In genomic region chr11:79306996-79307395, GRCm38 (mm10) we compare ENCODE assay signal across 9 mouse cellular contexts. TPM values are rescaled to one million over a fixed set of nuclear protein-coding genes. Genes with fewer than 3 reads are reported as not detected.
DNase-seq lines count a peak whose midpoint lies in the region; ATAC-seq and TF ChIP-seq lines count a peak whose summit lies in the region.
"Had no signal": no experiment of that assay in that cellular context is flagged by ENCODE, and none has a peak within 500 bp of the region (broad histone marks: within the 10 kb centered on the region; RNA-seq: fewer than 3 reads in every experiment).

No protein-coding gene starts in this region.

- H3K9me3 ChIP-seq in midbrain, embryonic 10.5 days (replicated peaks) = no peaks in the 10 kb centered on the region
- no peaks in the 10 kb centered on the region for H3K9me3 ChIP-seq in midbrain, postnatal 0 days (ENCODE audit: low read length)

- peak; percentile 68 for DNase-seq in midbrain, embryonic 10.5 days (ENCODE audit: low spot score)
- no peak for DNase-seq in midbrain, postnatal 0 days (ENCODE audit: low spot score)
- DNase-seq in brain, adult 2 months (ENCODE audit: low read depth, low spot score) = peak; percentile 33
- peak; percentile 51 for DNase-seq in heart, adult 8-10 months (ENCODE audit: low spot score)
- DNase-seq in kidney, postnatal 4 days = peak; percentile 40 to 62
- no peak for DNase-seq in urinary bladder, adult 18-20 months (ENCODE audit: low spot score in 2 of 2)
- no peak for DNase-seq in urinary bladder, adult 2 months (ENCODE audit: low spot score)

- H3K27ac ChIP-seq in midbrain, embryonic 10.5 days (replicated peaks) = peak overlapping the region; percentile 83
- no peak overlapping the region for H3K27ac ChIP-seq in midbrain, postnatal 0 days (ENCODE audit: low read depth, low read length)

- H3K4me2 ChIP-seq in midbrain, postnatal 0 days (ENCODE audit: low read depth, low read length, poor library complexity, severe bottlenecking) = no peak overlapping the region

- H3K4me3 ChIP-seq in midbrain, embryonic 10.5 days = no peak overlapping the region
- H3K4me3 ChIP-seq in midbrain, postnatal 0 days (ENCODE audit: low read depth, low read length) = no peak overlapping the region

- no peaks in the 10 kb centered on the region for H3K36me3 ChIP-seq in midbrain, embryonic 10.5 days
- no peaks in the 10 kb centered on the region for H3K36me3 ChIP-seq in midbrain, postnatal 0 days (ENCODE audit: insufficient read depth, low read length)

- no peaks in the 10 kb centered on the region for H3K27me3 ChIP-seq in midbrain, embryonic 10.5 days (ENCODE audit: low read depth, poor library complexity, severe bottlenecking)
- H3K27me3 ChIP-seq in midbrain, postnatal 0 days (ENCODE audit: insufficient read depth, low read length) = no peaks in the 10 kb centered on the region

- 16% methylated on average over 10 of the region's 10 CpGs for WGBS in midbrain, embryonic 10.5 days
- WGBS in midbrain, postnatal 0 days = 10% methylated on average over 10 of the region's 10 CpGs

- no peak for ATAC-seq in midbrain, postnatal 0 days (ENCODE audit: low FRiP score)
- peak; percentile 67 for ATAC-seq in megakaryocyte progenitor cell, adult 5-6 weeks (replicated peaks; ENCODE audit: poor library complexity)

- no peak for TF ChIP-seq CTCF in midbrain, postnatal 0 days (IDR thresholded peaks at IDR 0.05)

- no peak overlapping the region for H3K9ac ChIP-seq in midbrain, postnatal 0 days (replicated peaks; ENCODE audit: low read length, poor library complexity, severe bottlenecking)

- peaks cover 30% of the 10 kb centered on the region for H3K4me1 ChIP-seq in midbrain, embryonic 10.5 days
- no peaks in the 10 kb centered on the region for H3K4me1 ChIP-seq in midbrain, postnatal 0 days (ENCODE audit: insufficient read depth, low read length)

RNA-seq across cellular contexts. Expression of gene Gm9964, which starts 10.3 kb away (rescaled TPM):
- not detected in 2 replicates for polyA plus RNA-seq in midbrain, embryonic 10.5 days (2016; fragmentation: Nextera tagmentation; extraction: Ambion mirVana)
- not detected in 2 replicates for total RNA-seq in midbrain, postnatal 0 days (2014; rRNA removed)
- 0.22 TPM in 1 of 2 replicates, not detected in the other for polyA plus RNA-seq in midbrain, postnatal 0 days (2015; fragmentation: Nextera tagmentation; extraction: Ambion mirVana)
- not detected for total RNA-seq in heart, adult 8-10 months (2022)
- not detected in 2 replicates for total RNA-seq in megakaryocyte progenitor cell, adult 5-6 weeks (2015)
- not detected in 2 replicates for total RNA-seq in megakaryocyte progenitor cell, adult 5-6 weeks (2017)
- polyA plus RNA-seq in urinary bladder, adult 2 months (2012; rRNA removed) = not detected in 2 replicates
- total RNA-seq: neutrophil, adult 5-6 weeks had no signal

RNA-seq across cellular contexts. Expression of gene Nf1, which starts 32.5 kb away (rescaled TPM):
- 6.6 and 6.7 TPM in 2 replicates for polyA plus RNA-seq in midbrain, embryonic 10.5 days (2016; fragmentation: Nextera tagmentation; extraction: Ambion mirVana)
- 83.0 and 99.1 TPM in 2 replicates for total RNA-seq in midbrain, postnatal 0 days (2014; rRNA removed)
- 7.0 and 7.3 TPM in 2 replicates for polyA plus RNA-seq in midbrain, postnatal 0 days (2015; fragmentation: Nextera tagmentation; extraction: Ambion mirVana)
- 10 to 100 TPM; 25.2 to 31.6 (median 29.9) TPM for total RNA-seq in heart, adult 8-10 months (2022)
- 20.8 and 26.1 TPM in 2 replicates for total RNA-seq in megakaryocyte progenitor cell, adult 5-6 weeks (2015)
- total RNA-seq in megakaryocyte progenitor cell, adult 5-6 weeks (2017) = 6.7 and 9.6 TPM in 2 replicates
- 16.8 and 19.7 TPM in 2 replicates for polyA plus RNA-seq in urinary bladder, adult 2 months (2012; rRNA removed)

RNA-seq across cellular contexts. Expression of gene Wsb1, which starts 52.5 kb away (rescaled TPM):
- 253 and 339 TPM in 2 replicates for polyA plus RNA-seq in midbrain, embryonic 10.5 days (2016; fragmentation: Nextera tagmentation; extraction: Ambion mirVana)
- 230 and 291 TPM in 2 replicates for total RNA-seq in midbrain, postnatal 0 days (2014; rRNA removed)
- 227 and 257 TPM in 2 replicates for polyA plus RNA-seq in midbrain, postnatal 0 days (2015; fragmentation: Nextera tagmentation; extraction: Ambion mirVana)
- 10 to 100 TPM in 3 of 4 experiments, 1 to 10 TPM in 1; 9.5 to 13.5 (median 12.3) TPM for total RNA-seq in heart, adult 8-10 months (2022)
- 216 and 218 TPM in 2 replicates for total RNA-seq in megakaryocyte progenitor cell, adult 5-6 weeks (2015)
- total RNA-seq in megakaryocyte progenitor cell, adult 5-6 weeks (2017) = 129 and 141 TPM in 2 replicates
- polyA plus RNA-seq in urinary bladder, adult 2 months (2012; rRNA removed) = 98.9 and 164 TPM in 2 replicates

Comparison
In these comparisons a context has a peak if more than half of its experiments do, and no peak if none do; other contexts are left out.
1. DNase-seq: peak in midbrain, embryonic 10.5 days (single experiment), brain, adult 2 months (single experiment), heart, adult 8-10 months (single experiment) and kidney, postnatal 4 days (2 of 2); none in midbrain, postnatal 0 days (single experiment), urinary bladder, adult 18-20 months (0 of 2) and urinary bladder, adult 2 months (single experiment).
2. RNA of gene Wsb1, which starts 52.5 kb away (total RNA-seq): 230 to 291 TPM in midbrain, postnatal 0 days and 129 to 218 TPM in megakaryocyte progenitor cell, adult 5-6 weeks; 9.5 to 13.5 TPM in heart, adult 8-10 months; every median in the first group is over 4 times any median in the second.